Comparison of ENCODE assay signal across 18 mouse cellular contexts in genomic region chr17:85328901-85329300, GRCm38 (mm10).
"Had no signal": no experiment of that assay in that cellular context is flagged by ENCODE, and none has a peak within 500 bp of the region (broad histone marks: within the 10 kb centered on the region; RNA-seq: fewer than 3 reads in every experiment).

No protein-coding gene starts in this region.

- H3K4me1 ChIP-seq: hindbrain, embryonic 15.5 days; limb, embryonic 12.5 days; limb, embryonic 15.5 days; liver, embryonic 13.5 days; midbrain, embryonic 12.5 days; midbrain, embryonic 15.5 days; neural tube, embryonic 13.5 days; stomach, embryonic 15.5 days had no signal

- DNase-seq: layer of hippocampus, adult 9-11 months; liver, embryonic 13.5 days; lung, adult 2 months; lung, postnatal 14 days; lung, postnatal 4 days; right cerebral cortex, postnatal 25 days; spleen, adult 18-20 months; thymus, postnatal 25 days had no signal

- H3K27me3 ChIP-seq: hindbrain, embryonic 15.5 days; limb, embryonic 12.5 days; limb, embryonic 15.5 days; liver, embryonic 13.5 days; midbrain, embryonic 15.5 days; neural tube, embryonic 13.5 days; stomach, embryonic 15.5 days had no signal

- H3K9ac ChIP-seq: hindbrain, embryonic 15.5 days; limb, embryonic 12.5 days; limb, embryonic 15.5 days; liver, embryonic 13.5 days; midbrain, embryonic 12.5 days; midbrain, embryonic 15.5 days; neural tube, embryonic 13.5 days; stomach, embryonic 15.5 days had no signal

- H3K4me3 ChIP-seq: hindbrain, embryonic 15.5 days; layer of hippocampus, adult 2 months; limb, embryonic 12.5 days; limb, embryonic 15.5 days; liver, embryonic 13.5 days; midbrain, embryonic 12.5 days; midbrain, embryonic 15.5 days; myocyte; neural tube, embryonic 13.5 days; stomach, embryonic 15.5 days had no signal

- ATAC-seq: intestine, postnatal 0 days; midbrain, embryonic 15.5 days had no signal

- H3K27ac ChIP-seq: hindbrain, embryonic 15.5 days; layer of hippocampus, adult 2 months; limb, embryonic 12.5 days; limb, embryonic 15.5 days; liver, embryonic 13.5 days; midbrain, embryonic 12.5 days; midbrain, embryonic 15.5 days; neural tube, embryonic 13.5 days; stomach, embryonic 15.5 days had no signal

- H3K4me2 ChIP-seq: hindbrain, embryonic 15.5 days; limb, embryonic 12.5 days; limb, embryonic 15.5 days; liver, embryonic 13.5 days; midbrain, embryonic 12.5 days; midbrain, embryonic 15.5 days; neural tube, embryonic 13.5 days; stomach, embryonic 15.5 days had no signal

- H3K36me3 ChIP-seq: hindbrain, embryonic 15.5 days; limb, embryonic 12.5 days; limb, embryonic 15.5 days; liver, embryonic 13.5 days; midbrain, embryonic 12.5 days; midbrain, embryonic 15.5 days; neural tube, embryonic 13.5 days; stomach, embryonic 15.5 days had no signal

- H3K9me3 ChIP-seq: hindbrain, embryonic 15.5 days; limb, embryonic 12.5 days; limb, embryonic 15.5 days; liver, embryonic 13.5 days; midbrain, embryonic 12.5 days; midbrain, embryonic 15.5 days; neural tube, embryonic 13.5 days; stomach, embryonic 15.5 days had no signal
